Comparison of ENCODE assay signal across 25 mouse cellular contexts in the genomic region with DNA sequence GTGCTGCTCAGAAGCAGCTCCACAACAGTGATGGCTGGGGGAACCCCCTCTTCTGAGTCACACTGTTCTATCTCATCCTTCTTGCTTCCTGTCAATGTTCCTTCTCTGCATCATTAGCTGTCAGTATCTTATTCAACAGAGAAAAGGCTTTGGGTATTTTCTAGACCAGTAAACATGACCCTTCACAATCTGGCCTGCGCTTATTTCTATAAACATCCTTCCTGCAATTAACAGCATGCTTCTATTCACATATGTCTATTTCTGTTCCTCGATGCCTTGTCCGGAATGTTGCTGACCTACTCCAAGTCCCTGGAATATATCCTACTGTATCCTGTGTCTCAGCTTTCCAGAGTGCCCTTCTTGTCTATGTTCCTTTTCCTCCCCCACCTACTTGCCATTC.
"Had no signal": no experiment of that assay in that cellular context is flagged by ENCODE, and none has a peak within 500 bp of the region (broad histone marks: within the 10 kb centered on the region; RNA-seq: fewer than 3 reads in every experiment).

No protein-coding gene starts in this region.

- DNase-seq: gastrocnemius, postnatal 14 days; gastrocnemius, postnatal 36 days; heart, adult 11 months; heart, adult 2 months; heart, postnatal 14 days; heart, postnatal 36 days; kidney, adult 18-20 months; kidney, adult 8-10 months; kidney, postnatal 10 days; kidney, postnatal 25 days; kidney, postnatal 4 days; layer of hippocampus, adult 9-11 months; layer of hippocampus, postnatal 36 days; left cerebral cortex, postnatal 4 days had no signal

- H3K36me3 ChIP-seq: heart, embryonic 13.5 days; heart, embryonic 15.5 days; hindbrain, embryonic 13.5 days; hindbrain, embryonic 15.5 days; intestine, embryonic 15.5 days; limb, embryonic 13.5 days; limb, embryonic 15.5 days had no signal

- H3K27me3 ChIP-seq: heart, embryonic 13.5 days; heart, embryonic 15.5 days; hindbrain, embryonic 13.5 days; hindbrain, embryonic 15.5 days; intestine, embryonic 15.5 days; limb, embryonic 13.5 days; limb, embryonic 15.5 days had no signal

- ATAC-seq: inflammation-experienced regulatory T-cells, adult 6 months; intestine, embryonic 15.5 days; intestine, postnatal 0 days had no signal

- H3K4me2 ChIP-seq: heart, embryonic 11.5 days; heart, embryonic 13.5 days; heart, embryonic 15.5 days; hindbrain, embryonic 13.5 days; hindbrain, embryonic 15.5 days; intestine, embryonic 15.5 days; limb, embryonic 13.5 days; limb, embryonic 15.5 days had no signal

- H3K4me3 ChIP-seq: heart, adult 2 months; heart, embryonic 13.5 days; heart, embryonic 15.5 days; hindbrain, embryonic 13.5 days; hindbrain, embryonic 15.5 days; intestine, embryonic 15.5 days; limb, embryonic 13.5 days; limb, embryonic 15.5 days had no signal

- H3K9ac ChIP-seq: heart, embryonic 13.5 days; heart, embryonic 15.5 days; hindbrain, embryonic 13.5 days; hindbrain, embryonic 15.5 days; intestine, embryonic 15.5 days; limb, embryonic 13.5 days; limb, embryonic 15.5 days; liver, embryonic 14.5 days had no signal

- H3K27ac ChIP-seq: heart, adult 2 months; heart, embryonic 13.5 days; heart, embryonic 15.5 days; hindbrain, embryonic 13.5 days; hindbrain, embryonic 15.5 days; intestine, embryonic 15.5 days; limb, embryonic 13.5 days; limb, embryonic 15.5 days; liver, embryonic 14.5 days had no signal

- H3K4me1 ChIP-seq: heart, embryonic 13.5 days; heart, embryonic 15.5 days; intestine, embryonic 15.5 days; limb, embryonic 13.5 days; limb, embryonic 15.5 days had no signal

- H3K9me3 ChIP-seq: heart, embryonic 13.5 days; heart, embryonic 15.5 days; hindbrain, embryonic 13.5 days; hindbrain, embryonic 15.5 days; intestine, embryonic 15.5 days; limb, embryonic 13.5 days; limb, embryonic 15.5 days had no signal
